Mouse (Mus musculus) kidney, postnatal 14 days (tissue): Measurements from ENCODE around the gene Samd13.
A peak's percentile ranks its signal among the peaks of the same experiment; 100 is the strongest.

Experiments used
- DNase-seq: peaks from one replicate; pipeline ENCODE4 v3.0.0; 2022; ENCODE audit warnings: mixed read lengths

The Samd13 gene

GRCm38 (mm10) chr3:146661907-146662306 lies 23.5 kb downstream of the Samd13 start:
- DNase-seq: no peak

DNA sequence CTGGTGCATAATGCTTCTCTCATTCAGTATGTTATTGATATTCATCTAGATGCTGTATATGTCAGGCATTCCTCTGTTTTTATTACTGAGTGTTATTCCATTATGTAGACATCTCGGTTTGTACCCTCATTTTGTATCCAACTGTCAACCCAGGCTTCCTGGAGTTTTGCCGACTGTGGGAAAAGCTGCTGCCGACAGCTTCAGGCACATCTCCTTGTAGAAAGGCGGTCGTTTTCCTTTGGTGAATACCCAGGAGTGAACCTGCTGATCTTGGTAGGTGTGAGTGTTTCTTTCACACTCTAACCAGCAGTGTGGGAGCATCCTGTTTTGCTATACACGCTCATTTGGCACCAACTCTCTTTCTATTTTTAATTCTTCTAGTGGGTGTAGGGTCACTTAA lies 24.4 kb downstream of the Samd13 start:
- DNase-seq: no peak

DNA sequence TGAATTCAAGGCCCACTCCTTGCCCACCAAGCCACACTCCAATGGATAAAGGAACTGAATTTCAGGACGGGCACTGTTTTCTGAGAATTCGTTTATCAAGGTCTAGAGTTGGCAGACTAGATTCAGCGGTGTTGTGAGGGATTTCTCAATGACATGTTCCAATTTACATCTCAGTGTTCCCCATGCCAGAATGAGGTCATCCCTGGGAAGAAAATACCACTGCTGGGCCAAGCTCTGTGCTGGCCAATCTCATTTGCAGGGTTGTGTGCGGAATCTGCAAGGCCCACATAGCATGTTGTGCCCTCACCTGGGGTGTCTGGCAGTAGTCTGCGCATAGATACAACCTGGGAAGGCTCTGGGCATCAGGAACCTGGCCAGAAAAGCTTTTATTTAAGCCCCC lies 26.1 kb downstream of the Samd13 start:
- DNase-seq: no peak

DNA sequence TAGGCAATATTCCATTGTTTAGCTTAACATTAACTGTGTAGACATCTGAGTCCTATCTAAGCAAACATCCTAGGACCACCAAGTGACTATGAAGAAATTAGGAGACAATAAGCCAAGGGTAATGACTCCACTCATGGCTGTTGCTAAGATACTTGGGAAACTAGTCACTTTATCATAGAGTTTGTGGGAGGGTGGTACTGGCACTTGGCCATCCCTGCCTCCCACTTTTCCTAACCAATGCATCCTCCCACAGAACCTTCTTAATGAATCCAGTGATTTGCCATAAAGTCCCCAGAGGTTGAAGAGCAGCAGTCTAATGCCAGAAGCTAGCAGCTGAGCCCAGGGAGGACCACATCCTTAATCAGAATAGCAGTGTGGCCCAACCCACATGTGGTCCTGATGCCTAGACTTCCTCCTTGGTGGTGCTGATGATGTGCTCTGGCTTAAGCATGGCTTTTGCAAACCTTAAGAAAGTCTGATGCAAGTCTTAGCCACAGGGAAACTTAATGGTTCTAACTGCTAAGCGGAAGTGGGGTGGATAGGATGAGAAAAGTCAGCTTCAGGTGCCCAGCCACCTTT lies 27.2 kb downstream of the Samd13 start:
- no peak for DNase-seq

GRCm38 (mm10) chr3:146657433-146657832 lies 28.0 kb downstream of the Samd13 start:
- no peak for DNase-seq

- no peak for DNase-seq
Measured at GRCm38 (mm10) chr3:146655111-146655577, 30.2 kb downstream of the Samd13 start.

- DNase-seq: no peak
Measured at GRCm38 (mm10) chr3:146653692-146654091, 31.7 kb downstream of the Samd13 start.

DNA sequence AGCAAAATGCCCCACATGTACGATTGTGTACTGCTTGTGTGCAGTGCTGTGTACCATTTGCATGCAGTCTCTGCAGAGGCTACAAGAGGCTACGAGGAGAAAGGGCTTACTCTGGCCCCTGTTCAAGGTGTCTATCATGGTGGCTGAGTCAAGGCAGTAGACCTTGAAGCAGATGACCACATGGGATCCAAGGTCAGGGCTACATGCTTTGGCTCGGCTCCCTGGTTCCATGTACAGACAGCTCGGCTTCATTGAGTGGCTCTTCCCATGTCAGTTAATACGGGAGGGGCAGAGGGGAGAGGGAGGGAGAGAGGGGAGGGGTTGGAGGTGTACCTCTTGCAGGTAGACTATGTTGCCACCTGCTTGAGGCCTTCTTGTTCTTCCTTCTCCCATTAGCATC lies 33.0 kb downstream of the Samd13 start:
- no peak for DNase-seq

DNA sequence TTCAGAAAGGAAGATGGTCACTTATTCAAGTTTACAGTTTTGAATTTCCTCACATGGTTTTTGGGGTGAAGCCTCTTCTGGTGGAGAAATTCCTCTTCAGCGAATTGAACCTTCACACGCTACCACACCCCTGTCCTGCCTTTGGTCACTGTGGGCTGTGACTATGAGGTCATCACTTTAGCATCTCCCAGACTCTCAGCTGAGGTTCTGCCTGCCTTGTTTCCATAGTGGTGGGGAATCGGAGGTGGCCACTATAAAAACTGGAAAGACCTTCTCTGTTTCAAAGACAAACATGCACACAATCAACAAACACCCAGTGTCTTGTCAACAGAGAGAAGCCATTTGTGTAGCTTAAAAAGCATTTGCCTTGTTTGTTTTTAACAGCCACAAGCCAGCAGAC lies 34.2 kb downstream of the Samd13 start, which contains the start of gene 4930503B20Rik:
Gene 4930503B20Rik (minus strand): TSS at position 101 of the 400 bp plus-strand sequence.
- no peak for DNase-seq

GRCm38 (mm10) chr3:146650716-146651115 lies 34.7 kb downstream of the Samd13 start:
- no peak for DNase-seq

- no peak for DNase-seq
Measured at GRCm38 (mm10) chr3:146649311-146649894, 36.0 kb downstream of the Samd13 start.

GRCm38 (mm10) chr3:146641818-146642427 lies 43.5 kb downstream of the Samd13 start:
- DNase-seq: peak; percentile 35

DNA sequence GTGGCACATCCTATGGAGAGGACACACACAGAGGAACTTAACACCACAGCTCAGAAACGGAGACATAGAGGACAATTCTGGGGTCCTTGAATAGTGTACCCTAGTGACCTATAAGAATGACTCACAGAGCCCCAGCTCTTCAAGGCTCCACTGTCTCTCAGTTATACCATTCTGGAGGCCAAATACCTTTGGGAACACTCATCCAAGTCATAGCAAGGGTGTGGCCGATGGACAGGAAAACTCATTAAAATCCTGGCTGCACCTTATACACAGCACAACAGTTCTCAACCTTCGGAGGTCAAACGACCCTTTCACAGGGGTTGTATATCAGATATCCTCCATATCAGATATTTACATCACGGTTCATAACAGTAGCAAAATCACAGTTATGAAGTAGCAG lies 52.9 kb downstream of the Samd13 start:
- no peak for DNase-seq

GRCm38 (mm10) chr3:146628227-146628982 lies 57.0 kb downstream of the Samd13 start:
- DNase-seq: peak; percentile 6

- DNase-seq: no peak
Measured at GRCm38 (mm10) chr3:146625766-146626165, 59.6 kb downstream of the Samd13 start.

DNA sequence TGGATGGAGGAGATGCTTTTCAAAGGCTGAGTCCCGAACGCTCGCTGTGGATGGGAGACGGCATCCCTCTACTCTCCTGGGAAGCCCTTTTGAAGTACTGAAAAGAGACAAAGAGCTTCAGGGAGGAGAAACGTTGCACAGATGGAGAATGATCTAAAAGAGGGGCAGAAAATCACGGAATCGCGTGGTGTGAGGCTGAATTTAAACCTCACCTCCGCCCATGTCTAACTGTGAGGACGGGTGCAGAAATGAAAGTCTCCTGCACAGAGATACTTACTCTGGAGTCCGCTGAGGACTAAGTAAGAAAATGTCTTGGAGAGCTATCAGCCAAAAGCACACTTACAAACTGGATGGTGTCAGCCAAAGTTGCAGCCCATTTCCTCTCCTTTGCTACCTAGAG lies 63.4 kb downstream of the Samd13 start:
- no peak for DNase-seq

GRCm38 (mm10) chr3:146620555-146621249 lies 64.7 kb downstream of the Samd13 start:
- DNase-seq: no peak

DNA sequence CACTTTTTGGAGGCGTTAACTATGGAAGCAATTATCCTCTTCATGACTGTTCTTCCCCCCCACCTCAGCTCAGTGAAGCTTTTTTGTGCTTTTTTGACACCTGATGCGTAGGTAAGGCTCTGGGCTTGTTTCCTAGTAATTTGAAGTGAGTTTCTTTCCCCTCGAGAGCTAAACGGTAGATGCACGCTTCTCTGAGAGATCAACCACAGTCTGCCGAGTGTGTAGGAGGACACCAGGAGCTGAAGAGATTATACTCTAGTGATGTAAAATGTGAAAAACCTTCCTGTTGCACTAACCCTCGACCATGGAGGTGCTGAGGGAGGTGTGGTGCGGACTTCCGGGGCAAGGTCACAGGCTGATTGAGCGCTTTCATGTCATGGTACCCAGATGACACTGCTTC lies 65.3 kb downstream of the Samd13 start:
- DNase-seq: no peak

DNA sequence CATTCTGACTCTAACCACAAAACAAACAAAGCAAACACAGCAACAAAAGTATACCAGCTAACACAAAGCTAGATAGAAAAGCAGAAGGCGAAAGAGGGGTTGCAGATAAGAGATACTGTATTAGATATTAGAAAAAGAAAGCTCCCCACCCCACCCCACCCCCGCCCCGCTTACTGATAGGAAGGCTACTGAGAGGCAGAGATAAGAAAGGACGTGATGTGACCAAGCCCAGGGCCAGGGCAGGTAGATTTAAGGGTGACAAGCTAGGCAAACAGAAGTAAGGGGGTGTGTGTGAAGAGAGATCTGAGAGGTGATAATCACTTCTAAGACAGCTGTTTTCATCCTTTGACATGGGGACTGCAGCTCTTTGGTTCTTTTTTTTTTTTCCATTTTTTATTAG lies 67.0 kb downstream of the Samd13 start:
- no peak for DNase-seq

DNA sequence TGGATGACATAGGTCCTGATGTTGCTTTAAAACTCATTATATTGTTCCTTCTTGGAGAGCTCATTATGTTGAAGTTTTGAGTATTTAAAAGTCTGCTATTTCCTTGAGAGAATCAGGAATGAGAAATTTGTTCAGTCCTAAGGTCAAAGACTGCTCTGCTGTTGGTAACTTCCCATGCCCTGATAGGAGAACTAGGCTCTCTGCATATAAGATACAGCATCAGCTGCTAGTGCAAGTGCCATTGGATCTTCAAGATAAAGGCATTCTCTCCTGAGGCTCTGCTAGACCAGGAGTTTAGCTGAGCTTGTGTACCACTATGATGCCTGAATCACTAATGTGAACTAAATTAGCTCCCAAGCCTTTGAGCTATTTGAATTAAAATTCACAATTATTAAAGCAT lies 67.4 kb downstream of the Samd13 start:
- DNase-seq: no peak

DNA sequence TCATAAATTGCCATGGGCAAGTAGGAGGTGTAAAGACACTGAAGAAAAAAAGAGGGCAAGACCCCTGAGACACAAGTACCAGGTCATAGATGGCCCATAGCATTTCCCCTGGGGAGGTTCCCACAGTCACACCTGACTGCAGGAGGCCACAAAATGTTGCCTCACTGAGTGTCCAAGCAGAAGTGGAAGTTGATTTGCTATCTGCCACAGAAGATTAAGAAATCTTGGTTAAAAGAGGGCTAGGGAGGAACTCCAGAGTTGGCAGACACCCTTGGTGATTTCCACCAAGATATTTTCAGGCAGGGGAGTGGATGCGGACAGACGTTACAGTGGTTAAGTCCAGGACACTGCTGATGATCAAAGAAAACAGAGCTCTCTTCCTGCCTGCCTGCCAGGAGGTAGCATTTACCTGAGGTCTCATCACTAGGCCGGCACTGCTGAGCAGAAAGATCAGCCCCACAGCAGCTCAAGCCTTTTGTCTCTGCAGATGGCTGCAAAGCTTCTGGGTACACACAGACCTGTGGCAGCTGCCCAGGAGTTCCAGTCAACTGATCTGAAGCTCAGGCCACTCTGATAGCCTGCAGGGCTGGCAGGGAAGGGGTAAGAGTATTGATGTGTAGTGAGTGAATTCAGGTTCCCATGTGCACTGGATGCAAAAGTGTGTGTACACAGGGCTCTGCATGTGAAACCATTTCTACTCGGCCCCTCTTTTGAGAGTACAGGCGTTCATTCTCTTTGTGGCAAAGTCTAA lies 68.7 kb downstream of the Samd13 start:
- DNase-seq: no peak

DNA sequence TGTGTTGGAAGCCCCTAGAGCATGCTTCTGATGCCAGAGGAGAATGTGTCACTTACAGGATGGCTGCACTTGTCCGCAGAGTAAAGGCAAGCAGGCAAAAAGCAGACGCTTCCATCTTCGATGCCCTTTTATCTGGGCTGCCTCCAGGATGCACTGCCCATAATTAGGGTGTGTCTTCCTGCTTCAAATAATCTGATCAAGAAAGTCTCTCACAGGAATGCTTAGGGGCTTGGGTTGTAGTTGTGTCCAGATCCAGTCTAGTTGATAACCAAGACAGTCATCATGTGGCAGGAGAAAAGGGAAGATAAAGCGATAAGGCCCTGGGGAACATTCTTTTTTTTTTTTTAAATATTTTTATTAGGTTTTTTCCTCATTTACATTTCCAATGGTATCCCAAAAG lies 69.9 kb downstream of the Samd13 start, which contains the start of gene Dnase2b:
Gene Dnase2b (minus strand): TSS at position 101 of the 400 bp plus-strand sequence.
- no peak for DNase-seq
